Mouse (Mus musculus) hindlimb bud, embryonic 11.5 days (tissue): Measurements from ENCODE around the gene Usp50.

Experiments
- DNase-seq: peaks from one replicate; pipeline ENCODE4 v3.0.0-alpha.2; 2012; ENCODE audit warnings: low read depth, low spot score; ENCODE audit errors: extremely low spot score

Gene Usp50

GRCm38 (mm10) chr2:126783370-126783769, at the start of gene Usp50:
Usp50 (minus strand) TSS chr2:126783470.
- no peak for DNase-seq

GRCm38 (mm10) chr2:126817414-126817813, 34.1 kb upstream of the Usp50 start:
- no peak for DNase-seq

- DNase-seq = no peak
Observed at GRCm38 (mm10) chr2:126816644-126817347, 33.5 kb upstream of the Usp50 start.

- DNase-seq = no peak
Observed at GRCm38 (mm10) chr2:126815822-126816221, 32.6 kb upstream of the Usp50 start.

- no peak for DNase-seq
Observed at GRCm38 (mm10) chr2:126801980-126802379, 18.7 kb upstream of the Usp50 start.

GRCm38 (mm10) chr2:126798455-126798854, 15.2 kb upstream of the Usp50 start:
- no peak for DNase-seq

- DNase-seq = no peak
Observed at GRCm38 (mm10) chr2:126795708-126796107, 12.4 kb upstream of the Usp50 start.

GRCm38 (mm10) chr2:126792611-126793010, 9.3 kb upstream of the Usp50 start:
- DNase-seq = no peak

GRCm38 (mm10) chr2:126787721-126788342, 4.6 kb upstream of the Usp50 start:
- no peak for DNase-seq

GRCm38 (mm10) chr2:126782433-126782832, 837 bp downstream of the Usp50 start:
- no peak for DNase-seq

GRCm38 (mm10) chr2:126781478-126781877, 1.8 kb downstream of the Usp50 start:
- DNase-seq = no peak

- DNase-seq = no peak
Observed at GRCm38 (mm10) chr2:126780286-126780685, 3.0 kb downstream of the Usp50 start.

GRCm38 (mm10) chr2:126778806-126779205, 4.5 kb downstream of the Usp50 start:
- DNase-seq = no peak

GRCm38 (mm10) chr2:126776416-126776815, 6.9 kb downstream of the Usp50 start:
- DNase-seq = no peak

- no peak for DNase-seq
Observed at GRCm38 (mm10) chr2:126775951-126776350, 7.3 kb downstream of the Usp50 start.

GRCm38 (mm10) chr2:126772217-126772616, 11.1 kb downstream of the Usp50 start:
- no peak for DNase-seq

- DNase-seq = no peak
Observed at GRCm38 (mm10) chr2:126769431-126770181, 13.7 kb downstream of the Usp50 start.

GRCm38 (mm10) chr2:126768194-126768593, 15.1 kb downstream of the Usp50 start:
- no peak for DNase-seq

GRCm38 (mm10) chr2:126767599-126767998, 15.7 kb downstream of the Usp50 start:
- no peak for DNase-seq

- DNase-seq = no peak
Observed at GRCm38 (mm10) chr2:126765867-126766582, 17.2 kb downstream of the Usp50 start.

- DNase-seq = no peak
Observed at GRCm38 (mm10) chr2:126759351-126759750, 23.9 kb downstream of the Usp50 start.
